Mouse (Mus musculus) layer of hippocampus, adult 9-10 months (tissue): ENCODE data around the gene Fgf3.

Experiments
- DNase-seq: peaks from one replicate; pipeline ENCODE4 v3.0.0; 2022; ENCODE audit warnings: low spot score

The Fgf3 gene

DNA sequence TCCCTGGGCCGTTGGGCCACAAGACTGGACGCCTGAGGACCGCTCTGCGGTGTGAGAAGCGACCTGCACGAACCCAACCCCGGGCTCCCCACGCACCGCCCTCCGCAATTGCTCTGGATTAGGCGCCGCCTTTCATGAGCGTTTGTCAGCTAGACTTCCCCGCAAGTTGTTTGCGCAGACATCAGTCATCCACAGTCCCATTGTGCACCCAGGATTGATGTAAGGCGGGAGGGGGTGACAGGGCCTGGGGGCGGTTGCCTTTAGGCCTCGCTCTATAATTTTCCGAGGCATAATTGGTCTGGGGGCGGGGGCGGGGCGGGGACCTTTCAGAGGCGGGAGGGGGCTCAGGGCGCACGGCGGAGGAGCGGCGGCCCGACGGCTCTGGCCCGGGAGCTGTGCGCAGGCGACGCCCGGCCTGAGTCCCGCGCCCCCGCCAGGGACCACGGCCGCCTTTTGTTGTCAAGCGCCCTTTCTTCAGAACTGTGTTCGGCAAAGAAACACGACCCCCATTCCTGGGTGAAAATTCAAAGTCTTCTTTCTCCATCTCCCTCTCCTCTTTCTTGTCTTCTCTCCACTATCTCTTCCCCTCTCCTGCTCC, at the start of gene Fgf3:
TSS of gene Fgf3 (plus strand) at position 193 of the 598 bp plus-strand sequence.
- DNase-seq, result no peak

DNA sequence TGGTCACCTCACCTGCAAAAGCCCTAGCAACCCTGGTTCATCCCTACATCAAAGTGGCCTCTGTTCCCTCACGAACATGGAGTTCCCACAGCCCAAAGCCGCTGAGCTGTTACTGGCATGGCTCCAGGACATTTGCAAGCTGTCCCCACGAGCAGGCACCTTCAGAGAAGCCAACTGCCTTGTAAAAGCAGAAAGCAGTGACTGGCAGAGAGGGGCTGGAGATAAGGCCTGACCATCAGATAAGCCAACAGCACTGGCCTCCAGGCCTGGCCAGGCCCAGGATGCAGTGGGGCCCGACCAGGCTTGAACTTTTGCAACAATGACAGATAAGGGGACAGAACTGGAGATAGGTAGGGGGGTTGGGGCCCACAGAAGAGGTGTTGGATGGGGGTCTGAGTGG, 49.3 kb upstream of the Fgf3 start:
- no peak for DNase-seq

DNA sequence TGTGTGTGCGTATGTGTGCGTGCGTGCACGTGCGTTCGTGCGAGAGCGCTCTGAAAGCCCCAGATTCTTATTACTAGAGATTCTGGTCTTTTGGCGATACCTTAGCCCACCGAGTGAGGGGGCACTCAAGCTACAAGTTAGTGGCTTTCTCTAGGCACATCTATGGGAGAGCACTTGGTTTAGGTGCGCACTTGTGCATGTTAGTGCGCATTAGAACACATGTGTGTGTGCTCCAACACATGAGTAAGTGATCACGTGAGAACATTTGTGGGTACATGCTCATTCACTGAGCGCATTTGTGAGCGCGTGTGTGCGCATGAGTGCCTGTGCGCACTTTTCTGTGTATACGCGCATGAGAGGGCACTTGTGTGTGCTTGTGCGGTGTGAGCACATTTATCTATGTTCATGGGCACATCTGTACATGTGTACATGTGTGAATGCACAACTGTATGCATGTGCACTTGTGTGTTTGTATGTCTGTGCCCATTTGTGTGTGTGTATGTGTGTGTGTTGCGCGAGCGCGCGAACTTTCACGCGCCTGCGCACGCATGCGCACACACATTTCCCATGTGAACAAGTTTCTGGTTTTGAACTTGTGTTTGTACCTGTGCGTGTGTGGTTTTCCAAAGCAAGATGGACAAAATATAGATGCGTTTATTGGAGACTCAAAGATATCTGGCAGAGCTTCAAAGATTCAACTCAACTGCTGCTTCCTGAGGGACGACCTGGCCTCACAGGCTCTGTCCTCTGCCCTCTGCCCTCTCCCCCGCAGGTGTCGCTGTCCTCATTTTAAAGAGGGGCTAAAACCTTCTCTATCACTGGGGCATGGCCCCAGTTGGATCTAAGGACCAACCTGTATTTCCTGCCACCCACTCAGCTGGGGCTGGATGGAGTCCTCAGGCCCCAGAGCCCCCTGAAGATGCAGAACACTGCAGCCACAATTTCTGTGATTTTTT, 48.0 kb upstream of the Fgf3 start:
- no peak for DNase-seq

DNA sequence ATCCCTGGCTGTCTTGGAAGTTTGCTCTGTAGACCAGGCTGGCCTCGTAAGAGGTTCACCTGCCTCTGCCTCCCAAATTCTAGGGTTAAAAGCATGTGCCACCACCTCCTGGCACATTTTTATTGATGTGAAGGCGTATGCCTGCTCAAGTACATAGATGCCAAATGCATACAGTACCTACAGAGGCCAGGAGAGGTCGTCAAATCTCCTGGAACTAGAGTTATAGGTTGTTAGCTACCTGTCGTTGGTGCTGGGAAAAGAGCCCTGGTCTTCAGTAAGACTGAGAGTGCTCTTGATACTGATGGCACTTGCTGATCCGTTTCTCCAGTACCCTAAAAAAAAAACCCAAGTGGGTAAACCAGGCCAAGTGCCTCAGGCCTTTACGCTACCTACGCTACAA, 46.5 kb upstream of the Fgf3 start:
- no peak for DNase-seq

DNA sequence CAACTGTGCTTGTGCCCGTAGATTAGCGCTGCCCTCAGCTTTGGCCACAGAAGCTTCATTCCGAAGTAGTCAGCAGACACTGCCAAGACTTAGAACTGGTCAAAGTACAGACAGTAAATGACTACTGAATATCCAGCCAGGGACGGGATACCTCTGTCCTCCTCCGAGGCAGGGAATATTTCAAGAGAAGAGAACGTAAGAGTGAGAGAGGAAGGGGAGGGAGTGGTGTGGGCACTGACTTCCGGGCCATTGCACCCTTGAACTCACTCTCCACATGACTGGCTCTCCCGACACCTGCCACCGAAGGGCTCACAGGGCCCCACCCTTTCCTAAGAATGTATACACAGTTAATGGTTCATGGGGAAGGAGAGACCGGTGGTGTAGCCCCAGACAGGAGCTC, 44.6 kb upstream of the Fgf3 start:
- DNase-seq, result no peak

DNA sequence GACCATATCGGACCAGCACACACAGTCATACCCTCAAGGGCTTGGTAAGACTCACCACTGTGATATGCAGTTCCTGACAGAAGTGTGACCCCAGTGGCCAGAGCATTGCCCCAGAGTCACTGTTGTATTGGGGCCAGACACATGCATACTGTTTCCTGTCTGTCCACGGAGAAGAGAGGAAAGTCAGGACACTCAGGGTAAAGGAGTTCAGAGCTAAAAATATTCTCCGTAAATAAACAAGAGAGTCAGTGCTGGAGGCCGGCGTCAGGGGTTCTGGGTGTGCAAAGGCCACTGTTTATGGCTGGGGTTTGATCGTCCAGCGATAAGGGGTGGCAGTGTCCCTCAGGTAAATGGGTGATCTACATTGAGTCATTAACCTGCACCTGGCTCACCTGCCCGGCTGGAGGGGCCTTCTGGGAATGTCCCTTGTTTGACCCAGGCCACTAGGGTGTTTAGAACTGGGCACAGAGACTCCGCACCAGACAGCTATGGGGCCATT, 41.9 kb upstream of the Fgf3 start:
- no peak for DNase-seq

DNA sequence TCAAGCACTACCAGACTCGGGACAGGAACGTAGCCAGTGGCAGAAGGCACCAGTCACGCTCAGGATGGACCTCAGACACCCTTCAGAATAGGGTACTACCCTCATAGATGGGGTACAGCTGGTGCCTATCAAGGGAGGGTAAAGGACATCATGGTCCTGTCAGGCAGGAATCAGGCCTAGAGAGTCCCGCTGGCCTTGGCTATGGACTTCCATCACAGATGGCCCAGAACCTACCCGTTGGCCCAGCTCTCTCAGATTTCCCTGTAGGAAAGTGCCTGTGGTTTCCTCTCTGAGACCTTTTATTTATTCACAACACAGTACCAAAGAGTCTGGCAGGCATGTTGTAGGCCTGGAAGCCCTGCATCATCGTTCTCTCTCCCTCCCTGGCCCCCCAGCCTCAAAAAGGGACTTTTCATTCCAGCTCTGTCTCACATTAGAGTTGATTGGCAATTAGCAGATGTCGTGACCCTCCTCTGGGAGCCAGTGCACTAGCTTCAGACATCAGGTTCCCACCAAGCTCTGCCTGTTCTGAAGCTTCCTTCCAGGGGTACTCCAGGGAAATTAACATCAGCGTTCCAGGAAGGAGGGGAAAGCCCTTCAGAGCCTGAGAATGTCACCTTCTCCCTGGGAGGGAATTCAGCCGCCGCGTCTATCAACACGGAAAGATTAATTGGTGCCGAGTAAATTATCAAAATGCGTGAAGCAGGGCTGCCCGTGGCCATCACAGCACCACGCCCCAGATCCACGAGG, 40.7 kb upstream of the Fgf3 start:
- no peak for DNase-seq

DNA sequence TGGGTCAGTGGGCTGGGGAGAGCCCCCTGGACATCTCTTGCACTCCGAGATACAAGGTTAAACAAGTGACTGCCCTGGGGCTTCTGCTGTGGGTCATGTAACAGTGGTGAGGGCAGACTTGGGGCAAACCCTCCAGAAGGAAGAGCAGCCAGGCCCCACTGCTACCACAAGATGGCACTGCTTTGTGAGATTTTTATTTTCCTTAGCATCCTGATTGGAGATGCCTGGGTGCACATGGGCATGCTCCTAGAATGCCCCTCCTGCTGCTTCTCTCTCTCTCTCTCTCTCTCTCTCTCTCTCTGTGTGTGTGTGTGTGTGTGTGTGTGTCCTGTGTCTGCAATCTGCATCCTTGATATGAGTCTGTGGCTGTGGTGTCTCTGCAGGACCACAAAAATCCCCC, 39.4 kb upstream of the Fgf3 start:
- peak; percentile 9 for DNase-seq

DNA sequence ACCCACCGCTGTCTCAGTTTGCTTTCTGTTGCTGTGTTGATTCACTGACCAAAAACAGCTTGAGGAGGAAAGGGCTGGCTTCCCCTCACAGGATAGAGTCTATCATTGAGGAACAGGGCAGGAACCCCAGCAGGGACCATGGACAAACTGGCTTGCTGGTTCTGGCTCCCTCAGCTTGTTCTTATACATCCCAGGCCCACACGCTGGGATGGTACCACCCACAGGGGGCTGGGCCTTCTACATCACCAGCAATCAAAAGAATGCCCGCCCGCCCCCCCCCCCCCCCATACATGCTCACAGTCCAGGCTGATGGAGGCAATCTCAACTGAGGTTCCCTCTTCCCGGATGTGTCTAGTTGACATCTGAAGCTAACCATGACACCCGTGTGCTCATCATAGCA, 30.8 kb upstream of the Fgf3 start:
- no peak for DNase-seq

DNA sequence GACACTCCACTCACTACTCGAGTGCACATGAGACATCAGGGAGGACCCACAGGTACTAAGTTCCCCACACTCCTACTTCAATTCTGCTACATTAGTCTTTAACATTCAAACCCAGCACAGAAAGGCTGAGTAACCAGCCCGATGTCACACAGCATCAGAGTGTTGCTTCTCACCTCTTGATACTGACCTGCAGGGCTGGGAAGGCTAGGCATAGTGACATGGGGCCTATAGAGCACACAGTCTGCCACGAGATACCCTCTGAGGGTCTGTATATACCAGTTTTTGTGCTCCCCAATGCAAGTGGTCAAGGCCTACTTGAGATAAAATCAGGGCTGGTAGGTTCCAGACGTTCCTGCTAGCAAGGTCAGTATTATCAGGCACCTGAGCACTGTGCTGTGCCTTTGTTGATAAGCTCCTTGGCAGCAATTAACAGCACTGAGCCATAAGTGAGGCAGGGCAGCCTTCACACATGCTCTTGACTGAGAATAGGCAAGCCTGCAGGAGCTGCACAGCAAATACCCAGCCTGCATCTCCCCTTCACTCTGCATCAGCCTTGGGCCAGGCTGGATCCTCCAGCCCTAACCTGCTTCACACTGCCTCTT, 29.8 kb upstream of the Fgf3 start:
- no peak for DNase-seq

DNA sequence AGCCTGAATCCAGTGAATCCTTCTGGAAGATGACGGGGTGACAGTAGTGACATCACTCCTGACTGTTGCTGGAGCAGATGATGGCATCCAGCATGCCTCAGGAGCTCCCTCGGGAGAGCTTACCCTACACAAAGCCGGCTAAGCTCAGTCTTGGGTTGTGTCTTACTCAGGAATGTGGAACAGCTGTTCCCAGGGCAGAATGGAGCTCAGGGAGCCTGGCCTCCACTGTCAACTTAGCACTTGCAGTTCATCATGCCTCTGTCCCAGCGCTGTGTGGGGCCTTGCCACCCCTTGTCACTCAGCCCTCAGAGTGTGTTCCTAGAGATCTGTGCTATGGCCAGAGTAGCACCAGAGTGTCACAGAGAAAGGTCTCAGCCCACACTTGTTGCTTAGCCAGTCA, 26.4 kb upstream of the Fgf3 start:
- DNase-seq, result no peak

DNA sequence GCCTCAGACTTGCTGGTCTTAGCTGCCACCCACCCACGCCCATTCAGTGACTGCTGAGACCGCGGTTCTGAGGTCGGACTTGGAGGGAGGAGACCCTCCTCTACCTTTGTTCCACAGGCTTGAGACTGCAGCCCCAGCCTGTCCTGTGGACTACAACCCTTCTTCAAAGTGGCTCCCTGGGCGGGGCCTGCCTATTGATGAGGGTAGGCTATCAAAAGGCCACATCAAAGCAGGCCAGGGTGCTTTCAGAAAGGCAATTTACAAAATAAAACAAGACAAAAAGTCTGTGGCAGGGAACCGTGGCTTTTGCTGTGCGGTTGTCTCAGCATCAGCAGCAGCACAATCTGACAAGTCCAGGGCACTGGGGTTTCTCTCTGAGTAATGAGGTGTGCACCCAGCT, 16.0 kb upstream of the Fgf3 start:
- DNase-seq, result no peak

DNA sequence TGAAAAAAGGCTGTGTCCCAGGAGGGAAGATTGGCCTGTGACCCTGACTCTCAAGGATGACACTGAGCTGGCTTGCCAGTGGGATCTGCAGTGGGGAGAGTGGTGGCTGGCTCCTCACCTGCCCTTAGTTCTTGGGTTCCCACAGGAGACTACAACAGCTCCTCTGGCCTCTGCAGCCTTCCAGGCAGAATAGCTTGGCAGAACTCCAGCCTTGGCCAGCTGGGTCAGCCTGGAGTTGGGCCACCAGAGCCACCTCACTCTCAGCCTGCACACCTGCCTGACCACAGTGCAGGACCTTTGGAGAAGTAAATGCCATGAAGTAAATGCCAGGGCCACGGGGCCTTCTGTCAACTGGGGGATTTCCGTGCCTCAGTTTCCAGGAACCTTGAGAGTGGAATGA, 13.9 kb upstream of the Fgf3 start:
- DNase-seq, result no peak

DNA sequence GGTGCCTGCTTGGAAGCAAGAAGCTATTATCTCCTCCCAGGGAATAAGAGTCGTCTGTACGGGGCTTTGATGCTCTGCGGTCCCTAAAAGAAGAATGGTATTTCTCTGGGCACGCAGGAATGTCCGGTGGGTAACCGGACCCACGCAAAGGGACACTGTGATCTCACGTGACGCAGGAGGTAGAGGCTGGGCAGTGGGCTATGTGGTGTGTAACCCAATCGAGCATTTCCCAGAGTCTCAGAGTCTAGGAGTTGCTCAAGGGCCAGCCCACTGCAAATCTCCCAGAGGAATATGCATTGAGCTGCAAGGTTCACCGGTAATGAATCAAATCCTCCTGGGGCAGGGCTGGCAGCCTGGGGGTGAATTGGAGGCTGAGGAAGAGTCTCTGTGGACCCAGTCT, 9.5 kb upstream of the Fgf3 start:
- DNase-seq, result no peak

DNA sequence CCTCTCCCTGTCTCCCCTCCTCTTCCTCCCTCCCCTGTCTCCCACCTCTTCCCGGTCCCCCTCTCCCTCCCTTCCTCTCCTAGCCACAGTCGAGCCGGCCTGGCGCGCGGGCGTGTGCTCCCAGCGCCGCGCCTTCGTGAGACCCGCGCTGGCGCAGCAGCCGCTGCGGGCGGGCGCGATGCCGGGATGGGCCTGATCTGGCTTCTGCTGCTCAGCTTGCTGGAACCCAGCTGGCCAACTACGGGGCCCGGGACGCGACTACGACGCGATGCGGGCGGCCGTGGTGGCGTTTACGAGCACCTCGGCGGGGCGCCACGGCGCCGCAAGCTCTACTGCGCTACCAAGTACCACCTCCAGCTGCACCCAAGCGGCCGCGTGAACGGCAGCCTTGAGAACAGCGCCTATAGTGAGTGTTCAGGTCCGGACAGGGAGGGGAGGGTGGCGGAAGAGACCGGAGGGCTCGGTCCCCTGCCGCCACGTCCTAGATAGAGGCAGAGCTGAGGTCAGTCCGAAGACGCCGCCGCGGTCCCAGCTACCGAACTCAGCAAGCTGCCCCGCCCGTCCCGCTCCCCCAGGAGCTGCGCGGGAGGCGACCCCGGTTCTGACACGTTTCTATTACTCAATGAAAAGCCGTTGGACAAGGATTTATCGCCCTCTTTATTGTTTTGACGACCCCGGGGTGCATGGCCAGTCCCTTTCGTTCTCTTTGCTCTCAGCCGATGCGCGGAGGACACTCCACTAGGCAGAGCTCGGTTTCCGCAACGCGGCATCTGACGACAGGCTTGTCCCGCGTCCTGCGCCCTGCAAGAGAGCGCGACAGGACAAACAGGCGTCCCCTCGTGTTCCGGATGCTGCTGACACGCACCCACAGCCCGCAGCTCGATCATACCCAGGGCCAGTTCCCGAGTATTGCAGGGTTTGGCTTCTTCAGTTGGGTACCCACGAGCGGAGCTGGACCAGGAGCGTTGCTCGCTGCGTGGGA, 930 bp downstream of the Fgf3 start:
- DNase-seq, result no peak

DNA sequence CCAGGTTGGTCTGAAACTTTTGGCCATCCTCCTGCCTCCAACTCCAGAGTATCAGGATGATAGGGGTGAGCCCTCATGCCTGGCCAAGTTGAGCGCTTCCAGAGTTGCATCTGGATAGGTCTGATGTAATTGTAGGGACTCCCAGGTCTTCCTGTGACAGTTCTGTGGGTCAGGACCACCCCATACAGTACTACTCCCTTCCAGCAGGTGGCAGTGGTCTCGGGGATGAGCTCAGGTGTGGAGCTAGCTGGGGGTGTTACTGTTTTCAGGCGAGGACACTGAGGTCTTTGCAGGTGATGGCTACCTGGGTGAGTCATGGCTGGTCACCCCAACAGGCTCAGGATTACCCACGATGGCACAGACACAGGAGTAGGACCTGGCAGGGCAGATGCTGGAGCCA, 8.3 kb downstream of the Fgf3 start:
- no peak for DNase-seq

DNA sequence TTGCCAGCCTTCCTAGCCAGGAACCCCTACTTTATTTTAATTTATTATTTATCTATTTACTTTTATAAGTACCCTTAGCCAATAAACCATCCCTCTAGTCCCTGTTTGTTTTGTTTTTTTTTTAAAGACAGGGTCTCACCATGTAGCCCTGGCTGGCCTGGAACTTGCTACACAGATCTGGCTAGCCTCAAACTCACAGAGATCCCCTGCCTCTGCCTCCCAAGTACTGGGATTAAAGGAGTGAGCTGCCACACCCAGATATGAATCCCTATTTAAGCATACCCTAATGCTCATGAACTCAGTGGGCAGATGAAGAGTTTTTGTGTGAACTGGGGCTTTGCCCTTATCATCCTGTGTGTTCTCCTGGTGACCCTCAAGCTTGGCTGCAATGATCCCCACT, 9.2 kb downstream of the Fgf3 start, which contains the start of gene Fgf4:
TSS of gene Fgf4 (plus strand) at position 301 of the 400 bp plus-strand sequence.
- no peak for DNase-seq

DNA sequence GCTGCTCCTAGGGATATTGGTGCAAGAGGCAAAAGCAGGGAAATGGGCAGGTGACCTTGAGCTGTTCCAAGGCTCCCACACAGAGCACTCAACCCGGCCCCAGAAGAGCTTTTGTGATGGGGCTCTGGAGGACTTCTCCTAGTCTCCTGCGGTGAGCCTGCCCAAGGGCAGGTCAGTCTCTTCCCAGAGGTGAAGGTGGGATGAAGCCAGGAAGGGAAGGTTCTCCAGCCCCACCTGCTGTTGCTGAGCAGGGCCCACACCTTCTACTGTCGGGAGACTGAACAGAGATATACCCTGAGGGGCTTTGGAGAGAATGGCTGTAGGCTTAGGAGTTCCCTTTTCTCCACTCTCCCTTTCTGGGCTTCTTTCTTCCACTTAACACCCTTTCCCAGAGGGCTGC, 13.4 kb downstream of the Fgf3 start:
- no peak for DNase-seq

DNA sequence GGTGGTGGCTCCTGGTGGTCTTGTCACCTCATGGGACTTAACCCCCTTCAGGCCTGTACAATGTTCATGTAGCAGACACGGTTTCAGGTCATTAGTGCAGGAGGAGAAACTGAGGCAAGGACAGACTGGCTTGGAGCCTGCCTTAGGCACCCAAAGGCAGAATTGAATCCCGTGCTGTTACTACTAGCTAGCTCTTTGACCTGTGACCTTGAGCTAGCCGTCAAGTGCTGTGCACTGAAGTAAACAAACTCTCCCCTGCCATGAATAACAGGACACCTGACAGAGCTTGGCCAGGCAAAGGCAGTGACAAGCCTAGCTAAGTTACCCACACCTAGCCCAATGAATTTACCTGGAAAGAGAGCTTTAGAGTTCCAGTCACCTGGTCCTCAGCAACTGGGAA, 17.1 kb downstream of the Fgf3 start:
- no peak for DNase-seq

DNA sequence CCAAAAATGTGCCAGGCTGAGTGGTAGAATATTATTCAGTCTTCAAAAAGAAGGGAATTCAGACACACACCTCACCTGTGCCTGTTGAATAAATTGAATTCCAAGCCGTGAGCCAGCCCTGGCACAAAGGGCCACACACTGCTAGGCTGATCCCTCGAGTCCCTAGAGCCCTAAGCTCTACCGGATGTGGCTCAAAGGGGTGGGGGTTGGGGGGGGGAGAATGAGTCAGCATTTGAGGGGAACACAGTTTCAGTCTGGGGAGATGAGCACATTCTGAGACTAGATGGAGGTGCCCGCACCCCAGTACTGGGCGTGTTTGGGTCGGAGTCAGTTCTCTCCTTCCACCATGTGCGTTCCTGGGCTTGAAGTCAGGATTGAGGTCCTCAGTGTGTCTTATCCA, 19.3 kb downstream of the Fgf3 start:
- DNase-seq, result no peak

DNA sequence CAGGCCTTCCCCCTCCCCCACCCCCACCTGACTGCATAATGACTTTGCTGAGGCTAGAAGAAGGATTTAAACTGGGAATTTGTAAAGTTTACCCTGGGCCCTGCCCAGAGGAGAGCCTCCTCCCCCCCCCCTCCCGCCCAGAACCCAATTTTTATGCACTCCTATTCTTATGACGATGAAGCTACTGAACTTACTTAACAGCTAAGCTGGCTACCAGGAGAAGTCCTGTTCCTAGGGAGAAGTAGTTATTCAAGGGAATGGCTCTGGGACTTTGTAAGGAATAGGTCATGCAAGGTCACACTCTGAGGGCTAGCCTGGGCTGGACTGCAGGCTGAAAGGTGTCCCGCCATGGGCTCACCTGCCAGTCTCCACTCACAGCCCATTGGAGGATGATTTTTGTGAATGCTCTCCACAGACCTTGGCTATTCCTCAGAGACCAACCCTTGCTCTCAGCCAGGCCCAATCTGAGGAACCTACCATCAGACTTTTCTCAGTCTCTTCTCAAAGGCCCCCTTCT, 20.0 kb downstream of the Fgf3 start:
- no peak for DNase-seq
